Mouse (Mus musculus): ENCODE results near the gene Anks1b. TPM values are rescaled to one million over a fixed set of nuclear protein-coding genes. Genes with fewer than 3 reads are reported as not detected.

Gene Anks1b
- polyA plus RNA-seq, 1 experiment from 2014 or later, result 0.84 TPM

GRCm38 (mm10) chr10:90696687-90697086 lies 823.4 kb downstream of the Anks1b start:
- 70% methylated on average over 5 of the region's 5 CpGs for WGBS (ENCODE audit: insufficient replicate concordance)
- ATAC-seq (replicated peaks; ENCODE audit: insufficient number of reproducible peaks, low FRiP score, low TSS enrichment), result no peak
- H3K4me2 ChIP-seq, result no peak overlapping the region
- H3K9ac ChIP-seq (ENCODE audit: low read depth, low read length), result no peak overlapping the region
- no peaks in the 10 kb centered on the region for H3K4me1 ChIP-seq (ENCODE audit: control insufficient read depth, insufficient read depth, low read length)
- H3K9me3 ChIP-seq (replicated peaks; ENCODE audit: control insufficient read depth, low read length), result no peaks in the 10 kb centered on the region
- no peaks in the 10 kb centered on the region for H3K36me3 ChIP-seq (ENCODE audit: control insufficient read depth, insufficient read depth, low read length)
- no peak overlapping the region for H3K4me3 ChIP-seq (ENCODE audit: low read depth, low read length)
- no peaks in the 10 kb centered on the region for H3K27me3 ChIP-seq (ENCODE audit: control insufficient read depth, insufficient read depth, low read length)
- H3K27ac ChIP-seq (ENCODE audit: low read depth, low read length), result no peak overlapping the region

GRCm38 (mm10) chr10:90697413-90697812 lies 824.1 kb downstream of the Anks1b start:
- H3K4me2 ChIP-seq, result no peak overlapping the region
- H3K9ac ChIP-seq (ENCODE audit: low read depth, low read length), result no peak overlapping the region
- no peak for ATAC-seq (replicated peaks; ENCODE audit: insufficient number of reproducible peaks, low FRiP score, low TSS enrichment)
- H3K4me1 ChIP-seq (ENCODE audit: control insufficient read depth, insufficient read depth, low read length), result no peaks in the 10 kb centered on the region
- 44% methylated on average over 8 of the region's 8 CpGs for WGBS (ENCODE audit: insufficient replicate concordance)
- H3K27ac ChIP-seq (ENCODE audit: low read depth, low read length), result no peak overlapping the region
- no peaks in the 10 kb centered on the region for H3K9me3 ChIP-seq (replicated peaks; ENCODE audit: control insufficient read depth, low read length)
- H3K4me3 ChIP-seq (ENCODE audit: low read depth, low read length), result no peak overlapping the region
- no peaks in the 10 kb centered on the region for H3K27me3 ChIP-seq (ENCODE audit: control insufficient read depth, insufficient read depth, low read length)
- no peaks in the 10 kb centered on the region for H3K36me3 ChIP-seq (ENCODE audit: control insufficient read depth, insufficient read depth, low read length)

- H3K4me3 ChIP-seq (ENCODE audit: low read depth, low read length), result no peak overlapping the region
- H3K9me3 ChIP-seq (replicated peaks; ENCODE audit: control insufficient read depth, low read length), result no peaks in the 10 kb centered on the region
- H3K4me1 ChIP-seq (ENCODE audit: control insufficient read depth, insufficient read depth, low read length), result no peaks in the 10 kb centered on the region
- no peaks in the 10 kb centered on the region for H3K27me3 ChIP-seq (ENCODE audit: control insufficient read depth, insufficient read depth, low read length)
- ATAC-seq (replicated peaks; ENCODE audit: insufficient number of reproducible peaks, low FRiP score, low TSS enrichment), result no peak
- WGBS (ENCODE audit: insufficient replicate concordance), result 77% methylated on average over 12 of the region's 12 CpGs
- no peak overlapping the region for H3K9ac ChIP-seq (ENCODE audit: low read depth, low read length)
- H3K4me2 ChIP-seq, result no peak overlapping the region
- H3K36me3 ChIP-seq (ENCODE audit: control insufficient read depth, insufficient read depth, low read length), result no peaks in the 10 kb centered on the region
- H3K27ac ChIP-seq (ENCODE audit: low read depth, low read length), result no peak overlapping the region
These were observed 825.9 kb downstream of the Anks1b start for GRCm38 (mm10) chr10:90699211-90699610.

GRCm38 (mm10) chr10:90704602-90705001 lies 831.3 kb downstream of the Anks1b start:
- no peaks in the 10 kb centered on the region for H3K27me3 ChIP-seq (ENCODE audit: control insufficient read depth, insufficient read depth, low read length)
- H3K9me3 ChIP-seq (replicated peaks; ENCODE audit: control insufficient read depth, low read length), result no peaks in the 10 kb centered on the region
- no peak overlapping the region for H3K27ac ChIP-seq (ENCODE audit: low read depth, low read length)
- H3K9ac ChIP-seq (ENCODE audit: low read depth, low read length), result no peak overlapping the region
- no peaks in the 10 kb centered on the region for H3K4me1 ChIP-seq (ENCODE audit: control insufficient read depth, insufficient read depth, low read length)
- WGBS (ENCODE audit: insufficient replicate concordance), result 88% methylated on average over 10 of the region's 10 CpGs
- ATAC-seq (replicated peaks; ENCODE audit: insufficient number of reproducible peaks, low FRiP score, low TSS enrichment), result no peak
- H3K36me3 ChIP-seq (ENCODE audit: control insufficient read depth, insufficient read depth, low read length), result no peaks in the 10 kb centered on the region
- H3K4me3 ChIP-seq (ENCODE audit: low read depth, low read length), result no peak overlapping the region
- no peak overlapping the region for H3K4me2 ChIP-seq

GRCm38 (mm10) chr10:90708822-90709601 lies 835.7 kb downstream of the Anks1b start:
- no peak overlapping the region for H3K4me3 ChIP-seq (ENCODE audit: low read depth, low read length)
- ATAC-seq (replicated peaks; ENCODE audit: insufficient number of reproducible peaks, low FRiP score, low TSS enrichment), result no peak
- H3K9me3 ChIP-seq (replicated peaks; ENCODE audit: control insufficient read depth, low read length), result no peaks in the 10 kb centered on the region
- no peaks in the 10 kb centered on the region for H3K27me3 ChIP-seq (ENCODE audit: control insufficient read depth, insufficient read depth, low read length)
- no peak overlapping the region for H3K9ac ChIP-seq (ENCODE audit: low read depth, low read length)
- WGBS (ENCODE audit: insufficient replicate concordance), result 68% methylated on average over 11 of the region's 11 CpGs
- H3K4me1 ChIP-seq (ENCODE audit: control insufficient read depth, insufficient read depth, low read length), result no peaks in the 10 kb centered on the region
- H3K4me2 ChIP-seq, result no peak overlapping the region
- H3K27ac ChIP-seq (ENCODE audit: low read depth, low read length), result no peak overlapping the region
- no peaks in the 10 kb centered on the region for H3K36me3 ChIP-seq (ENCODE audit: control insufficient read depth, insufficient read depth, low read length)

- 35% methylated on average over 5 of the region's 5 CpGs for WGBS (ENCODE audit: insufficient replicate concordance)
- ATAC-seq (replicated peaks; ENCODE audit: insufficient number of reproducible peaks, low FRiP score, low TSS enrichment), result no peak
- H3K36me3 ChIP-seq (ENCODE audit: control insufficient read depth, insufficient read depth, low read length), result no peaks in the 10 kb centered on the region
These were observed 836.3 kb downstream of the Anks1b start for GRCm38 (mm10) chr10:90709602-90709931.

GRCm38 (mm10) chr10:90717961-90718360 lies 844.7 kb downstream of the Anks1b start:
- no peaks in the 10 kb centered on the region for H3K4me1 ChIP-seq (ENCODE audit: control insufficient read depth, insufficient read depth, low read length)
- no peaks in the 10 kb centered on the region for H3K27me3 ChIP-seq (ENCODE audit: control insufficient read depth, insufficient read depth, low read length)
- no peak for ATAC-seq (replicated peaks; ENCODE audit: insufficient number of reproducible peaks, low FRiP score, low TSS enrichment)
- peak overlapping the region; percentile 24; the same call in 1 of the 2 replicates for H3K4me2 ChIP-seq
- no peak overlapping the region for H3K27ac ChIP-seq (ENCODE audit: low read depth, low read length)
- H3K4me3 ChIP-seq (ENCODE audit: low read depth, low read length), result no peak overlapping the region
- H3K9me3 ChIP-seq (replicated peaks; ENCODE audit: control insufficient read depth, low read length), result no peaks in the 10 kb centered on the region
- WGBS (ENCODE audit: insufficient replicate concordance), result 37% methylated on average over 11 of the region's 11 CpGs
- no peak overlapping the region for H3K9ac ChIP-seq (ENCODE audit: low read depth, low read length)
- no peaks in the 10 kb centered on the region for H3K36me3 ChIP-seq (ENCODE audit: control insufficient read depth, insufficient read depth, low read length)

More at GRCm38 (mm10) chr10:90709602-90709931, 836.3 kb downstream of the Anks1b start:
- Histone ChIP-seq H3K4me3 (ENCODE audit: low read depth, low read length) (no peak overlapping the region), H3K9me3 (replicated peaks; ENCODE audit: control insufficient read depth, low read length) (no peaks in the 10 kb centered on the region), H3K4me1 (ENCODE audit: control insufficient read depth, insufficient read depth, low read length) (no peaks in the 10 kb centered on the region), H3K27ac (ENCODE audit: low read depth, low read length) (no peak overlapping the region), H3K27me3 (ENCODE audit: control insufficient read depth, insufficient read depth, low read length) (no peaks in the 10 kb centered on the region), H3K4me2 (no peak overlapping the region), H3K9ac (ENCODE audit: low read depth, low read length) (no peak overlapping the region)

- no peaks in the 10 kb centered on the region for H3K36me3 ChIP-seq (ENCODE audit: control insufficient read depth, insufficient read depth, low read length)
- no peak for ATAC-seq (replicated peaks; ENCODE audit: insufficient number of reproducible peaks, low FRiP score, low TSS enrichment)
- H3K27me3 ChIP-seq (ENCODE audit: control insufficient read depth, insufficient read depth, low read length), result no peaks in the 10 kb centered on the region
- no peak overlapping the region for H3K27ac ChIP-seq (ENCODE audit: low read depth, low read length)
- H3K4me3 ChIP-seq (ENCODE audit: low read depth, low read length), result no peak overlapping the region
- H3K9ac ChIP-seq (ENCODE audit: low read depth, low read length), result no peak overlapping the region
- H3K4me1 ChIP-seq (ENCODE audit: control insufficient read depth, insufficient read depth, low read length), result no peaks in the 10 kb centered on the region
- WGBS (ENCODE audit: insufficient replicate concordance), result 85% methylated on average over 8 of the region's 9 CpGs
- no peak overlapping the region for H3K4me2 ChIP-seq
- no peaks in the 10 kb centered on the region for H3K9me3 ChIP-seq (replicated peaks; ENCODE audit: control insufficient read depth, low read length)
These were observed 845.4 kb downstream of the Anks1b start for GRCm38 (mm10) chr10:90718684-90719083.

GRCm38 (mm10) chr10:90719996-90720395 lies 846.7 kb downstream of the Anks1b start:
- ATAC-seq (replicated peaks; ENCODE audit: insufficient number of reproducible peaks, low FRiP score, low TSS enrichment), result no peak
- 48% methylated on average over 4 of the region's 4 CpGs for WGBS (ENCODE audit: insufficient replicate concordance)
- no peaks in the 10 kb centered on the region for H3K27me3 ChIP-seq (ENCODE audit: control insufficient read depth, insufficient read depth, low read length)
- H3K4me1 ChIP-seq (ENCODE audit: control insufficient read depth, insufficient read depth, low read length), result no peaks in the 10 kb centered on the region
- H3K36me3 ChIP-seq (ENCODE audit: control insufficient read depth, insufficient read depth, low read length), result no peaks in the 10 kb centered on the region
- no peak overlapping the region for H3K4me2 ChIP-seq
- H3K4me3 ChIP-seq (ENCODE audit: low read depth, low read length), result no peak overlapping the region
- no peak overlapping the region for H3K27ac ChIP-seq (ENCODE audit: low read depth, low read length)
- no peaks in the 10 kb centered on the region for H3K9me3 ChIP-seq (replicated peaks; ENCODE audit: control insufficient read depth, low read length)
- H3K9ac ChIP-seq (ENCODE audit: low read depth, low read length), result no peak overlapping the region
